Mouse (Mus musculus): ENCODE measurements at regions not wholly inside any gene's neighbourhood (a gene's known extent, or its start where the extent isn't known, plus 50 kb on each side); places are given as distances from the start of the nearest gene placed in this dataset.
A peak's percentile ranks its signal among the peaks of the same experiment; 100 is the strongest.

DNA sequence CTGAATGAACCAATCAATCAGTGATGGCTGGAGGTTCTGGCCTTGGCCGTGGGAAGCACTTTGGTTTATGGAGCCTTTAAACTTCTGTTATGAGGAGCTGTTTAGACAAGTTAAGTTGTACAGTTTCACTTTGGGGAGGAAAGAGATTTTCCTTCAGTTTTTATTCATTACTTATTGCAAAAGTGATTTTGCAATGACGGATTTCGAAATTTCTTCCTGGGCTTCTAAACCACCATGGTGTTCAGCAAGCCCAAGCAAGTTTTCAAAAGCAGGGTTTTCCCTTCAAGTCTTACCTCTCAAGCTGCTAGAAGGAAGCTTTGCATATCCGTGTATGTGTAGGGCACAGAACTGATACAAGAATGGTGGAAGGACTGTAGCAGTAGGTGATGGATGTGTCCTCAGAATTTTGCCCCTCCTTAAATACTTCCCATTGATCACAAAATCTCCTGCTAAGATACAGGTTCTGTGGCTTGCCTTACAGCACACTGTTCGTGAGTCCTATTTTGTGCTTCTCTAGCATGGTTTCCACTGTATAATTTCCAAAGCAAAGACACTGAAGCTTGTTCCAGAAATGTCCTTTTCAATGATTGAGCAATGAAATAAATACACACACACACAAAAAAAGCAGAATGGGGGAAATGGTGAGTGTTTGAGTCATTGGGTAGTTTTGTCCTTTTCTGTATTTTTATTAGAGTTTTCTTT, 448.6 kb upstream of the Btbd3 start:
- WGBS = 61% methylated on average over 5 of the region's 5 CpGs
- Histone ChIP-seq H3K4me3 (replicated peaks; ENCODE audit: extremely low read depth, low read depth, low read length) (no peak overlapping the region), H3K4me1 (ENCODE audit: control insufficient read depth, insufficient read depth, low read length) (no peaks in the 10 kb centered on the region; the same call in 1 of the 2 replicates)
- no peak for TF ChIP-seq CTCF (IDR thresholded peaks at IDR 0.05; ENCODE audit: insufficient read depth, low read length)
- no peak for TF ChIP-seq POLR2A (IDR thresholded peaks at IDR 0.05; ENCODE audit: borderline replicate concordance, extremely low read depth, low read depth, low read length)
- no peak for DNase-seq

DNA sequence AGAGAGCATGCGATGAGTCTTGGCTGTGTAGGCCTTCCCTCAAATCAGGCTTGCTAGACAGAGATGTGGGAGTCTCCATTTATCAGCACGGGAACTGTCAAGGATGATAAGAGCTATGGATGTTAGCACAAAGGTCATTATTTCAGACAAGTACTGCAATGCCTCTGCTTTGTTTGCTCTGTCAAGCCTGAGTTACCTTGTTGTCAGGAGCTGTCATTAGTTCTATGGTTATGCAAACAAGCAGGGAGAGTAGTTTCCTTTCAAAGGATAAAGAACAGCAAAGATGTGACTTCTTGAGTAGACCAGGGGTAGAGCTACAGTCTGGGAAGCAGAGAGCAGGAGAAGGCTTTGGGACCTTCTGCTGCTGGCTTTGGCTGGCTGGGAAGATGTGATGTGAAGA, 461.5 kb upstream of the Btbd3 start:
- TF ChIP-seq CTCF (IDR thresholded peaks at IDR 0.05; ENCODE audit: insufficient read depth, low read length) (no peak), POLR2A (IDR thresholded peaks at IDR 0.05; ENCODE audit: borderline replicate concordance, extremely low read depth, low read depth, low read length) (no peak)
- no peak overlapping the region for H3K4me3 ChIP-seq (replicated peaks; ENCODE audit: extremely low read depth, low read depth, low read length)
- no peak for DNase-seq
- 58% methylated on average over 2 of the region's 2 CpGs for WGBS
- H3K4me1 ChIP-seq (ENCODE audit: control insufficient read depth, insufficient read depth, low read length) = no peaks in the 10 kb centered on the region

DNA sequence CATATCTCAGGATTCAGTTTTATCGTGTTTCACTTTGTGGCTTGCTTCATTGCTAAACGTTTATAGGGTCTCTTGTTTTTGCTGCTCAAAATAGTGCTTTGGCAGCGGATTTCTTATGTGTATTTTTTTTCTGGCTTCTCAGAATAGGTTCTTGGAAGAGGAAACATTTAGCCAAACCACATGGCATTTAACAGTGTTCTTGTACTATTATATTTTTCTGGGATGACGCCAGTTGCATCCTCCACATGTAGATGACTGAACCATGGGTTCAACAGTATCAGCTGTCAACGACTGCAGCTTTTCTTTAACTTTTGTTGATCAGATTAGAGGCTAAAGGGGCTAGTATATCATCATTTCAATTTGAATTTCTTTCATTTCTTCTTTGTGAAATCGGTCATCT, 472.3 kb upstream of the Btbd3 start:
- Histone ChIP-seq H3K4me3 (replicated peaks; ENCODE audit: extremely low read depth, low read depth, low read length) (no peak overlapping the region), H3K4me1 (ENCODE audit: control insufficient read depth, insufficient read depth, low read length) (no peaks in the 10 kb centered on the region)
- no peak for DNase-seq
- TF ChIP-seq POLR2A (IDR thresholded peaks at IDR 0.05; ENCODE audit: borderline replicate concordance, extremely low read depth, low read depth, low read length) (no peak), CTCF (IDR thresholded peaks at IDR 0.05; ENCODE audit: insufficient read depth, low read length) (no peak)
- WGBS = 77% methylated on average over 6 of the region's 6 CpGs

DNA sequence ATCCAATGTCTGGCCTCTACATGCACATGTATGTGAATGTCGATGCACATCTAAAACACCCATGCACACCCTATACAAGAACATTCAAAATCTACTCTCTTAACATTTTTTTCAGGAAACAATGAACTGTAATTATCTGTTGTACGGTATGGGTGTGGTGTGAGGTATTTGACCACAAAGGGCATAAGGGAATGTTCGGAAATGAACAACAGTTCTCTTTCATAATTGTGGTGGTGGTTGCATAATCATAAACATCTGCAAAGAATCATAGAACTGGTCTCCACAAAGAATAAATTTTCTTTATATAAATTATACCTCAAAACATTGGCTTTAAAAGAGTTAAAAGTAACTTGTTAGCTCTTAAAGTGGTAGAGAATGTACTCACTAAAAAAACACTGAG, 478.9 kb upstream of the Btbd3 start:
- 77% methylated on average over 3 of the region's 3 CpGs for WGBS
- TF ChIP-seq CTCF (IDR thresholded peaks at IDR 0.05; ENCODE audit: insufficient read depth, low read length) = no peak
- no peaks in the 10 kb centered on the region for H3K4me1 ChIP-seq (ENCODE audit: control insufficient read depth, insufficient read depth, low read length)
- no peak overlapping the region for H3K4me3 ChIP-seq (replicated peaks; ENCODE audit: extremely low read depth, low read depth, low read length)
- DNase-seq = no peak

DNA sequence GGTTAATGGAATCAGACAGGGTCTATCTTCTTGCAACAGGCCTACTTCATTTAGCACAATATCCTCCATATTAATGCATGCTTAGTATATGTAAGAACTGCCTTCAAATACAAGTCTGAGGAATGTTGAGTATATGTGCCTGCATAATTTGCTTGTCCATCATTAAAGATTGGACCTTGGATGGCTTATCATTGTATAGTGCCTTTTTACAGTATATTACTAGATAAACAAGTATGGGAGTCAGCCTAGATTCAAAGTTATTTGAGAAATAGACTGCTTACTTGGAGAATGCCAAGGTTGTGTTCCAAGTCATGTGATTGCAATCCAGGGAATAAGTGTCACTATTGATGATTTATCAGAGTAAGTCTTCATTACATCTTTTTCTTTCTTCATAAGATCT, 491.6 kb upstream of the Btbd3 start:
- TF ChIP-seq CTCF (IDR thresholded peaks at IDR 0.05; ENCODE audit: insufficient read depth, low read length) (no peak), POLR2A (IDR thresholded peaks at IDR 0.05; ENCODE audit: borderline replicate concordance, extremely low read depth, low read depth, low read length) (no peak)
- Histone ChIP-seq H3K4me3 (replicated peaks; ENCODE audit: extremely low read depth, low read depth, low read length) (no peak overlapping the region), H3K4me1 (ENCODE audit: control insufficient read depth, insufficient read depth, low read length) (no peaks in the 10 kb centered on the region)
- no peak for DNase-seq

DNA sequence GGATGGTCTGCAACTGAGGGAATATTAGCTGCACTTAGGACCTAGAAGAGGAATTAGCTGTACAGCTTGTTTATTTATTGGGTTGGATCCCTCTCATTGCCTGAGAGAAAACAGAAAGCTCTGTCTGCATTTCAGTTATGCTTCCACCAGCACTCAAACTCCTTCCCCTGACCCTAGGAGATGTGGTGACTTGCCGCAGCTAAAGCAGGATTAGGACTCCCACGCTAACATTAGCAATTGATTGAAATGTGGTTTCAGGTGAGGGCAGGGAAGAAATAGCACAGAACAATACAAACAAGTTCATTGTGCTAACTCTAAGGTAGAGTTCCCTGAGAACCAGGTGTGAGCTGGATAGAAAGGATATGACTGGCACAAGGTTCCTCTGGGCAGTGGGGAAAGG, 496.9 kb upstream of the Btbd3 start:
- peaks cover 8% of the 10 kb centered on the region; the same call in 1 of the 2 replicates for H3K4me1 ChIP-seq (ENCODE audit: control insufficient read depth, insufficient read depth, low read length)
- no peak for TF ChIP-seq CTCF (IDR thresholded peaks at IDR 0.05; ENCODE audit: insufficient read depth, low read length)
- WGBS = 79% methylated on average over 2 of the region's 2 CpGs
- no peak overlapping the region for H3K4me3 ChIP-seq (replicated peaks; ENCODE audit: extremely low read depth, low read depth, low read length)
- no peak for DNase-seq

DNA sequence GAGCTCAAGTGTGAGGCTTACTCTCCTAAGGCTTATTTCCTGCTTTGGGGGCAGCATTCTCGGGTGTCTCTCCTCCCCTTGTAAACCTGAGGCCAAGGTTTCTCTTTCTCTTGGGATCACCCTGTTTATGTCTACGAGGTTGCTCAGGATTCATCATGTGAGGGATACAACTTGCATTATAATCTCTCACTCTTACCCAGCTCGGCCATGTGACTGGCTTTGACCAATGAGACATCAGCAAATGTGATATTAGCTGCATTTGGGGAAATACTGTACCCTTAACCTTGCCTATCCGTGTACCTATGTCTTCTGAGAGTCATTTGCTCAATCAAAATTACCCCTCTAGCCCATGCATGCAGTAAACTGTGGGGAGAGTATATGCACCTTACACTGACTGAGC, 498.0 kb upstream of the Btbd3 start:
- TF ChIP-seq POLR2A (IDR thresholded peaks at IDR 0.05; ENCODE audit: borderline replicate concordance, extremely low read depth, low read depth, low read length) (no peak), CTCF (IDR thresholded peaks at IDR 0.05; ENCODE audit: insufficient read depth, low read length) (no peak)
- H3K4me3 ChIP-seq (replicated peaks; ENCODE audit: extremely low read depth, low read depth, low read length) = no peak overlapping the region
- peaks cover 8% of the 10 kb centered on the region; the same call in 1 of the 2 replicates for H3K4me1 ChIP-seq (ENCODE audit: control insufficient read depth, insufficient read depth, low read length)
- no peak for DNase-seq
- WGBS = 57% methylated on average over 4 of the region's 4 CpGs

DNA sequence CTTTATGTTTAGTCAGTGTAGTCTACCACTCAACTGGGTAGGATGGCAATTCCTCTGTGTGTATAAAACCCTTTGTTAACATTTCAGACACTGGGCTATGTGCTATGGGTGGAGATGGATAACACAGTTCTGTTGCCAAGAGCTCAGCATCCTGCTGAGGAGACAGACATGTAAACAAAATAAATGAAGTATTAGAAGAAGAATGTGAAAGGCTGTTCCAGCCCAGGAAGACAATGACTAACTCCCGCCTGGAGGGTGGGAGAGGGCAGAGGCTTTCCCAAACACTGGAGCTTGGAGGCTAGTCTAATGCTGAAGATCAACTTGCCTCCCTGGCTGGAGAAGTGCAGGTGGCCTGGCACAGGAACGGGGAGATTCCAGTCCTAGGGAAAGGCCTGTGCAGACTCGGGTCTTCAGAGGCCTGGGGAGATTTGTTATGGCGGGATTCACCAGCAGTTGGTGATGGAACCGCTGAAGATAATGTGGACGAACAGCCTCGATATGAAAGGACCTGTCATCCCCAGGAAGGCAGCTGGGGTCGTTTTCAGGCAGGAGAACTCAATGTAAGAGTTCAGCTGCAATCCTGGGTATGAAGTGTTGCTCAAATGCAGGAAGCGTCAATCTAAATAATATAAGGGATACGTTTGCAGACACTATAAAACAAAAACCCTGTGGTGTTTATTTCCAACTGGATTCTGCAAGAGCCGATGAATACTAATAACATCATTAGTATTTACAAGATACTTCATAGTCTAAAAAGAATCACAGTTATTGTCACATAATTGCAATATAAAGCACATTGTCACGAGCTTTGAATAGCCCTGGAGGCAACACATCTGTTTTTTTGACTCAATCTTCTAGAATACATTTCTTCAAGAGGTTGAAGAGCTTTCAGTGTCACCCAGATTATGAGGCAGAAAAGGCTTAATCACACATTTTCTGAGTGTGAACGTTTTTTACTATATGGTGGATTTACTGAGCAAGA, 498.8 kb upstream of the Btbd3 start:
- DNase-seq = peak; percentile 22
- 35% methylated on average over 13 of the region's 13 CpGs for WGBS
- TF ChIP-seq POLR2A (IDR thresholded peaks at IDR 0.05; ENCODE audit: borderline replicate concordance, extremely low read depth, low read depth, low read length) (no peak), CTCF (IDR thresholded peaks at IDR 0.05; ENCODE audit: insufficient read depth, low read length) (no peak)
- Histone ChIP-seq H3K4me3 (replicated peaks; ENCODE audit: extremely low read depth, low read depth, low read length) (no peak overlapping the region), H3K4me1 (ENCODE audit: control insufficient read depth, insufficient read depth, low read length) (peaks cover 8% of the 10 kb centered on the region; the same call in 1 of the 2 replicates)

DNA sequence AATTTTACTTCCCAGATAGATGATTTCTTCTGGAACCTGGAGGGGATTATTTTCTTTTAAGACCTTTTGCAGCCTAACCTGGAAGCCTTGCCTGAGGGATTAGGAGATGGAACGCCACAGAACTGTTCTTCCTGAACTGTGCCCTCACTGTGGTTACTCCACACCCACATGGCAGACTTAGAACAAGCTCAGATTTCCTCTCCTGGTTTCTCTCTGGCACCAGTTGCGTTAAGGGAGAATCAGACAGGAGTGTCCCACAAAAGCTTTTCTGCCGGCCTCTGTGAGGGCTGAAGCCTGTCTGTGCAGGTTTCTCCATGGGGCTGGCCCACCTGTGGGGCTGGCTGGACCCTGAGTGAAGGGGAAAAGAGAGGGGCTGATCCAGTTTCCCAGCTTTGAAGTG, 500.1 kb upstream of the Btbd3 start:
- Histone ChIP-seq H3K4me1 (ENCODE audit: control insufficient read depth, insufficient read depth, low read length) (peaks cover 8% of the 10 kb centered on the region; the same call in 1 of the 2 replicates), H3K4me3 (replicated peaks; ENCODE audit: extremely low read depth, low read depth, low read length) (no peak overlapping the region)
- peak; percentile 18 for DNase-seq
- 24% methylated on average over 3 of the region's 3 CpGs for WGBS
- TF ChIP-seq CTCF (IDR thresholded peaks at IDR 0.05; ENCODE audit: insufficient read depth, low read length) (no peak), POLR2A (IDR thresholded peaks at IDR 0.05; ENCODE audit: borderline replicate concordance, extremely low read depth, low read depth, low read length) (no peak)

DNA sequence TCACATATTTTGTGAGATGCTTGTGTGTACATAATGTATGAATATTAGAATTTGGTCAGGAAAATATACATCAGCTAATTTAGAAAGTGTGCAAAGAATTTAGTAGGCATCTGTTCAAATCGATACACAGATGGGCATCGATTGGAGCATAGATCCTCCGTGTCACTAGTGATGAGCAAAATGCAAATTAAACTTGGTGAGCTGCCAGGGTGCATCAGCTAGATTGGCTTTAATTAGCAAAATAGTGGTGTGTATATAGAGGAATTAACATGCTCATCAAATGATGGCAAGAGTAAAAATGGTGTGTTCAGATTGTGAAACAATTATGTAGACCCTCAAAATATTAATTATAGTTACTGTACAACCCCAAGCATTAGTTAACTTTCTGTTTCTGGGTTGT, 501.9 kb upstream of the Btbd3 start:
- DNase-seq = no peak
- WGBS = 89% methylated on average over 3 of the region's 3 CpGs
- TF ChIP-seq POLR2A (IDR thresholded peaks at IDR 0.05; ENCODE audit: borderline replicate concordance, extremely low read depth, low read depth, low read length) (no peak), CTCF (IDR thresholded peaks at IDR 0.05; ENCODE audit: insufficient read depth, low read length) (no peak)
- no peak overlapping the region for H3K4me3 ChIP-seq (replicated peaks; ENCODE audit: extremely low read depth, low read depth, low read length)
- H3K4me1 ChIP-seq (ENCODE audit: control insufficient read depth, insufficient read depth, low read length) = peaks cover 8% of the 10 kb centered on the region; the same call in 1 of the 2 replicates

Data from lung, adult 2 months (tissue).